In genomic region chr1:36379582-36379981, GRCm38 (mm10) we compare ENCODE assay signal across 23 mouse cellular contexts. TPM values are rescaled to one million over a fixed set of nuclear protein-coding genes. Genes with fewer than 3 reads are reported as not detected.
DNase-seq lines count a peak whose midpoint lies in the region; ATAC-seq and TF ChIP-seq lines count a peak whose summit lies in the region.
"Had no signal": no experiment of that assay in that cellular context is flagged by ENCODE, and none has a peak within 500 bp of the region (broad histone marks: within the 10 kb centered on the region; RNA-seq: fewer than 3 reads in every experiment).

No protein-coding gene starts in this region.

- TF ChIP-seq CTCF in kidney, postnatal 0 days (IDR thresholded peaks at IDR 0.05; ENCODE audit: low read depth), result peak; percentile 17; the same call in 1 of the 2 replicates

- no peaks in the 10 kb centered on the region for H3K27me3 ChIP-seq in kidney, postnatal 0 days (ENCODE audit: insufficient read depth, low read length)
- H3K27me3 ChIP-seq: embryonic facial prominence, embryonic 15.5 days; hindbrain, embryonic 15.5 days; lung, embryonic 15.5 days; neural tube, embryonic 12.5 days; Patski had no signal

- no peak for ATAC-seq in kidney, postnatal 0 days (replicated peaks; ENCODE audit: low FRiP score, low read depth)
- ATAC-seq: activated CD4-positive, CD25-positive, alpha-beta regulatory T cell, adult 4 months; Patski had no signal

- H3K36me3 ChIP-seq in kidney, postnatal 0 days (ENCODE audit: insufficient read depth, low read length), result no peaks in the 10 kb centered on the region
- H3K36me3 ChIP-seq: embryonic facial prominence, embryonic 15.5 days; forebrain, embryonic 10.5 days; hindbrain, embryonic 15.5 days; lung, embryonic 15.5 days; neural tube, embryonic 12.5 days had no signal

- no peak overlapping the region for H3K9ac ChIP-seq in kidney, postnatal 0 days (ENCODE audit: low read depth, low read length)
- H3K9ac ChIP-seq: embryonic facial prominence, embryonic 15.5 days; hindbrain, embryonic 15.5 days; lung, embryonic 15.5 days; neural tube, embryonic 12.5 days had no signal

- no peaks in the 10 kb centered on the region for H3K9me3 ChIP-seq in kidney, postnatal 0 days (replicated peaks; ENCODE audit: low read length)
- H3K9me3 ChIP-seq: embryonic facial prominence, embryonic 15.5 days; forebrain, embryonic 10.5 days; hindbrain, embryonic 15.5 days; lung, embryonic 15.5 days; neural tube, embryonic 12.5 days had no signal

- no peak overlapping the region for H3K4me3 ChIP-seq in kidney, postnatal 0 days (replicated peaks; ENCODE audit: low read depth, low read length)
- H3K4me3 ChIP-seq: embryonic facial prominence, embryonic 15.5 days; forebrain, embryonic 10.5 days; hindbrain, embryonic 15.5 days; lung, embryonic 15.5 days; neural tube, embryonic 12.5 days had no signal

- WGBS in kidney, postnatal 0 days, result 63% methylated on average over 4 of the region's 4 CpGs

- H3K4me1 ChIP-seq in kidney, postnatal 0 days (replicated peaks; ENCODE audit: insufficient read depth, low read length), result no peaks in the 10 kb centered on the region
- H3K4me1 ChIP-seq: embryonic facial prominence, embryonic 15.5 days; forebrain, embryonic 10.5 days; hindbrain, embryonic 15.5 days; lung, embryonic 15.5 days; neural tube, embryonic 12.5 days had no signal

- peak; percentile 4 to 46 for DNase-seq in cerebellum, postnatal 14 days
- DNase-seq in cerebellum, adult 18-20 months, result no peak
- DNase-seq in kidney, postnatal 0 days (ENCODE audit: low spot score), result no peak
- DNase-seq in kidney, postnatal 14 days, result no peak
- DNase-seq in lung, postnatal 10 days, result peak; percentile 47
- DNase-seq in lung, postnatal 25 days (ENCODE audit: low spot score), result no peak
- DNase-seq in gastrocnemius, adult 8-10 months (ENCODE audit: low spot score in 2 of 2), result no peak
- no peak for DNase-seq in embryo, embryonic 9.5 days (ENCODE audit: extremely low spot score)
- DNase-seq: adrenal gland, postnatal 14 days; cerebellum, adult 8-10 months; gastrocnemius, postnatal 36 days; heart, postnatal 14 days; right cerebral cortex, postnatal 25 days had no signal

- no peak overlapping the region for H3K4me2 ChIP-seq in kidney, postnatal 0 days (ENCODE audit: low read length)
- H3K4me2 ChIP-seq: embryonic facial prominence, embryonic 15.5 days; hindbrain, embryonic 15.5 days; lung, embryonic 15.5 days; neural tube, embryonic 12.5 days had no signal

- no peak overlapping the region for H3K27ac ChIP-seq in kidney, postnatal 0 days
- H3K27ac ChIP-seq: embryonic facial prominence, embryonic 15.5 days; forebrain, embryonic 10.5 days; hindbrain, embryonic 15.5 days; lung, embryonic 15.5 days; neural tube, embryonic 12.5 days had no signal

RNA-seq across cellular contexts. Expression of gene Fer1l5, which starts 7.5 kb away (rescaled TPM):
- 0.28 and 0.47 TPM in 2 replicates for polyA plus RNA-seq in kidney, postnatal 0 days (2015; fragmentation: Nextera tagmentation; extraction: Ambion mirVana)
- not detected for total RNA-seq in gastrocnemius, adult 8-10 months (2022)
- total RNA-seq: adrenal gland, postnatal 14 days; gastrocnemius, postnatal 36 days; heart, postnatal 14 days; layer of hippocampus, adult 18-20 months; left cerebral cortex, adult 18-20 months; monocyte, adult 5-6 weeks had no signal

RNA-seq across cellular contexts. Expression of gene Kansl3, which starts 10.6 kb away (rescaled TPM):
- polyA plus RNA-seq in kidney, postnatal 0 days (2015; fragmentation: Nextera tagmentation; extraction: Ambion mirVana), result 30.0 and 32.3 TPM in 2 replicates
- 10 to 100 TPM; 34.1 to 50.1 (median 38.7) TPM for total RNA-seq in gastrocnemius, adult 8-10 months (2022)

Comparison
In these comparisons a context has a peak if more than half of its experiments do, and no peak if none do; other contexts are left out.
1. DNase-seq: peak in cerebellum, postnatal 14 days (2 of 2) and lung, postnatal 10 days (single experiment); none in cerebellum, adult 18-20 months (0 of 2), kidney, postnatal 0 days (single experiment), kidney, postnatal 14 days (single experiment), lung, postnatal 25 days (single experiment), gastrocnemius, adult 8-10 months (0 of 2) and embryo, embryonic 9.5 days (single experiment).